Mouse (Mus musculus) skeletal muscle tissue, adult 2 months (tissue): ENCODE results near the gene Atp5s.

Experiments used
- DNase-seq: peaks from one replicate; pipeline ENCODE4 v3.0.0-alpha.2; 2012; ENCODE audit warnings: low read depth, low spot score

Gene Atp5s

GRCm38 (mm10) chr12:69724711-69725460 lies at the start of gene Atp5s, which contains the start of gene L2hgdh:
TSS of gene Atp5s (plus strand) at chr12:69724950.
TSS of gene L2hgdh (minus strand) at chr12:69724873.
- peak; percentile 92 for DNase-seq

DNA sequence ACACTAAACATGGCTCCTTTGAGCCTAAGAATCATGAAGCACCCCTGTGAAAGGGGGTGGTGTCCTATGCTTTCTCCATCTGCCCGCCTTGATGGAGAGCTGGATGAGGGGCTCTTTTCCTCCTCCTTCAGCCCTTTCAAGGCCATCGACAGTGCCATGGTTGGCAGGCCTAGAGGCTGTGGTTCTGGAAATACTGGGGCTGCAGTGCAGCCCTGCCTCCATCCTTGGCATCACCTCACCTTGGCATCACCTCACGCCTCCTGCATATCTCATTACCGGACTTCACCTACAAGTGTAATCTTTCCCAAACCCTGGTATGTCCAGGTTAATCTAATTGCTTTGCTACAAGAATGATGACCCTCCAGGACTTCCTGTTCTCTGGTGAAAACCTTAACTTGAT lies 48.6 kb upstream of the Atp5s start:
- DNase-seq = no peak

DNA sequence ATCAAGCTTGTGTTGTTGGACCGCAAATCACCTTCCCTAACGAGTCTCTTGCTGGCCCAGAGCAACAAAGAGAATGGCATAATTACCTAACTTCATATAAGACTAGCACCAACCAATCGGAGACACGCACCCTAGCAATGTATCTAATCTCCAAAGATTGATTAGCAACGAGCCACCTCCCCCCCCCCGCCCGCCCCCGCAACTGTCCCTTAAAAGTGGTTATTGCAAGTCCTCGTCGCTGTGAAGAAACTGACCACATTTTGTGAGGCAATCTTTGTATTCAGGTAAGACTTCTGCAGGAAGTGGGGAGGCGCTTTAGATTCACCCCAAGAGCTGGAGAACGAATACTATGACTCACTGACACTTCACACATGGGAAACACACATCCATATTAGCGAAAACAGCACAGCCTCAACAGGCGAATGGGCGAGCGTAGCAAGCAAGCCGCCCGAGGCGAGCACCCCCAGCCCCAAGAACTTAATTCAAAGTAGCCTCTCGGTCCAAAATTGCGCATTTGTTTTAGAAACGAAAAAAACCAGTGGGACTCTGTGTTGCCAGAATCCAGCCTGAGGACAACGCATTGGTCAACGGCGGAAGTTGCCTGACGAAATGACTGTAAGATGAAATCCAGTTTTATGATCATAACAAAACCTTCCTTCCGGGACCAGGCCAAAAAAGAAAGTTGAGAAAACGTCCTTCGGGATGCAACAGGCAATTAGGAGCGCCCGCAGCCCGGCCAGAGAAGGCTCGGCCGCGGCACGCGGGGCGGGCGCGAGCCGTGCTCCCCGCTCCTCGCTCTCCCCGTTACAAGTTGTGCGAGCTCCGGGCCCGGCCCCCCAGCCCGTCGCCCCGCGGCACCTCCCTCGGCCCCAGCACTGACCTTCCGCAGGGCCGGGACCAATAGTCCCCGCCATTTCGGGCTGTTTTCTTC lies 43.9 kb upstream of the Atp5s start:
- no peak for DNase-seq

DNA sequence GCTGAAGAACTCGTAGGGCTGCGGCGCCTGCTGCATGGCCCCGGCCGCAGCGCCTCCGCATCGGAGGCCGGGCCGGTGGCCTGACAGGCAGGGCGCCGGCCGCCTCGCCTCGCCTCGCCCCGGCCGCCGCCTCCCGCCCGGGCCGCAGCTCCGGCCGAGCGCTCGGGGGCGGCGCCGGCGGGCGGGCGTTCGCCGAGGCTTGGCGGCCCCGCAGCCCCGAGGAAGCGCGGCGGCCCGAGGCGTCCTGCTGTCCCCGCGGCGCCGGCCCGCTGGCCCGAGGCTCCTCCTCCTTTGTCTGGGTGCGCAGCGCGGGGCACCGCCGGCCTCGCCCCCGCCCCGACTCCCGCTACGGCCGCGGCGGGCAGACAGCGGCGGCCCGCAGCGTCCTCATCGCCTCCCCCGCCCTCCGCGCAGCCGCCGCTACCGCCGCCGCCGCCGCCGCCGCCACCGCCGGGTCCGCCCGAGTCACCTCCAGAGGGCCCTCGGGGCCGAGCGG lies 43.1 kb upstream of the Atp5s start, which contains the start of gene Sos2:
Gene Sos2 (minus strand): TSS at position 287 of the 496 bp plus-strand sequence.
- no peak for DNase-seq

DNA sequence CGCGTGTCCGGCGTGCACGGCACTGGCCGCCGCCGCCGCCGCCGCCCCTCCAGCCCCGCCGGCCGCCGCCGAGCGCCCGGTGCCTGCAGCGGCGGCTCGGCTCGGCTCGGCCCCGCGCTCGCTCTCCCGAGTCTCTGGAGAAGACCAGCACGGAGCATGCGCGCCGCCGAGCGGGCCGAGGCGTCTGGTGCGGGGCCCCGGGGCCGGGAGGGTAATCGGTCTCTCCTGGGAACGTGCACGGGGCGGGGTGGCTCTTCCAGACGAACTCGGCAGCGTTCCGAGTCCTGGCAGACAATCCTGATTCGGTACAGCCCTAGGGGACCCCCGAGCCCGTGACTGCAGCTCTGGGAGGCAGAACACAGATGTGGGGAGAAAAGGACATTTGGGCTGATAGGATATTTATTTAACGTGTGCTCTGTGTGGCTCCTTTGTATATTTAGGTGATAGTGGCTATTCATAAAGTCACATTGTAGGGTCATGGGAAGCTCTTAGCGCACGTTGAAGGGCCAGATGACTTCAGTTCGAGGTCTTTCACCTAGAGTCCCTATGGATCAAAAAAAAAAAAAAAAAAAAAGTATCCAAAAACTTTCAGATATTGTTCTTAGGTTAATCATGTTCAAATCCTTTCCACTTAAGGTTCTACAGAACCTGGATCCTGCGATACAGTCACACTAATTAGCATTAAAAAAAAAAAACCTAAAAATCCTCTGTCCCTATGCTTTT lies 42.5 kb upstream of the Atp5s start:
- DNase-seq = peak; percentile 83

DNA sequence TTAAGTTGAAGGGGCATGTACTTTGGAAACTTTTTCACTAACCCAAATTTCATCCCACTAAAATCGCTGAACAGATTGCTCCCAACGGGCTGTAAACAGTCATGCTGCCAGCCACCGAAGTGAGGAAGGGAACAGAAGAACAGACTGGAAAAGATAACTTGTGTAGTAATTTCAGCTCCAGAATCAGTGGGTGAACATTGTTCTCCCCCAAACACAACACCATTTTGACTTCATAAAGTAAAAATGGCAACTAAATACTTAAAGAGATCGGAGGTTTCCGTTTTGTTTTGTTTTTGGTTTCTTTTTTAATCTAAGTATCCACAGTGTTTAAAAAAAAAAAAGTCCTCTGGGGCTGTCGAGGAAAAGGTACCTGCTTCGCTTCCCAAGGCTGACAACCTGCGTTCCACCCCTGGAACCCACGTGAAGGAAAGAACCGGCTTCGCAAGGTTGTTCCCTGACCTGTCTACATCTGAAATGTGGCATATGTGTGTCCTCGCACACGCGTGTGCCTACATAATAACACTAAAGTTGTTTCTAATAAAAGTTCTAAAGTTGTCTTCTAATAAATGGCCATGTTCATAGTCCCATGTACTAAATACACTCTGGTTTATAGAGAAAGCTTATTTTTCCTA lies 41.8 kb upstream of the Atp5s start:
- DNase-seq = no peak

- DNase-seq = peak; percentile 96
Measured at GRCm38 (mm10) chr12:69683537-69683936, 41.2 kb upstream of the Atp5s start.

- no peak for DNase-seq
Measured at GRCm38 (mm10) chr12:69688368-69688767, 36.4 kb upstream of the Atp5s start.

DNA sequence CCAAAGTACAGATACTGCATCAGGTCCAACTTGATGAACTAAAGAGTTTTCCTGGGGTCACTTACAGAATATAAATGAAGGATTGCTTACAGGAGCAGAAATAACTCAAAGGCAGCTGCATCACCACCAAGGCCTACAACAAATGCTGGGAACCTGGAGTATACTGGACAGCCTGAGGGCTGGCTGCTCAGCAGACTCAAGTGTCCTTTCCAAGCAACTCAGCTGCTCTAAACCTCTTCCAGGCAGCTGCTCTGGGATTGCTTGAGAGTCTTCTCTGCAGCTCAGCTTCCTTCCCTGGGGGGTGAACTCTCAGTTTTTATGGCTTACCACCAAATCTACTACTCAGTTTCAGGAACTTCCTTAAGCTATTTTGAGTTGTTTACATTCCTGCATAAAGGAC lies 35.7 kb upstream of the Atp5s start:
- DNase-seq = no peak

DNA sequence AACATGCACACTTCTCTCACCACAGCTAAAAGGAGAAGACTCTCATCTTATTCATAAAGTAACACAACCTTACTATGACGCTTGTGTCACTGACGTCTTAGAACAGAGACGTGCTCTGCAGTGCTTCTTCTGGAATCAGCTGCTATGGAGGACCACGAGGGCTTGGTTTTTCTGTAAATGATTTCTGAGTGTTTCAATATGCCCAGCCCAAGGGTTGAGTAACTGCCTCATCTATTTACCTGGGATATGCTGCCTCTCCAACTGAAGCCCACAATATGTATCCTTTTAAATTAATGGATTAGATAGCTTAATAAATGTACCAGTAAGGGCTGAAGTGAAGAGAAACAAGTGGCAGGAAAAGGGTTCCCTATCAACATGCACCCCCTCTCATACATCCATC lies 34.0 kb upstream of the Atp5s start:
- no peak for DNase-seq

- no peak for DNase-seq
Measured at GRCm38 (mm10) chr12:69693471-69693870, 31.3 kb upstream of the Atp5s start.

GRCm38 (mm10) chr12:69696746-69697145 lies 28.0 kb upstream of the Atp5s start:
- no peak for DNase-seq

DNA sequence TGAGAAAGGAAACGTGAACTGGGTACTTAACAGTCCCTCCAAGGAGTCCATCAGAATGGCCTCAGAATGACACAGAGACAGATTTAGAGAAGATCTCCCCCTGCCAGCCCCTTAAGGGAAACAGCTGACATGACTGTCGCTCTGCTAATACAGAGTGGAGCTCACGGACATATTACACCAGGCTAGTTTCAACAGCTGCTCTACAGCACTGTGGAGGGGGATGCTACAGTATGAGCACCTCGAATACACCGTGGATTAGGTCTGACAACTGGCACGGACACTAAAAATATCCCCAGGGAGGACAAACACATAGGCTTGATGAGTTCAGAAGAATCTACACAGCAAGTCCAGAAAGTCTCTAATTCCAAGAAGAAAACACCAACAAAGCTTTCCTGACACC lies 26.4 kb upstream of the Atp5s start:
- DNase-seq = no peak

DNA sequence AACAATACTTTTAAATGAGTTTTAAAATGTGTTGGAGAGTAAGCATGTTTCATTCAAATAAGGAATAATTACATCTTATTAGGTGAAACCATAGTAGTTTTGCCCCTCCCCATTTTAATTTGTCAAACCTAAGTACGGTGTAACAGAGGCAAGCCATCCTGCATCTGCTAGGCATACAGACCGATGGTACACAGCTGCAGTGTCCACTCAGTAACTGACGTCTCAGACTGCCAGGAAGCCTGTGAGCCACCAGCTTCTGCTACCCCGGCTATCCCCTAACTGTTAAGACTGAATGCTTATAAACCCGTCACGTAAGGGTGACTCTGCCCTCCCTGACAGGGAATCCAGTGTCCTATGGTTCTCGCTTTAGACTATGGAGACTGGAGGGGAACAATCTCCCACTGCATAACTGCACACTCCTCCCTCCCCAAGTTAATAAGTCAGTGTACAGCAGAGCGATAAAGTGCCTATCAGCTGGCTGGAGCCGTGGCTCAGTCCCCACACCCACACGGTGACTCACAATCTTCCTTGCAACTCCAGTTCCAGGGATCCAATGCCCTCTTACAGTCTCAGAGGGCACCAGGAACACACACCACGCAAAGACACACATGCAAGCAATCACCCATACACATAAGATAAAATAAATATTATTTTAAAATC lies 19.8 kb upstream of the Atp5s start:
- no peak for DNase-seq

GRCm38 (mm10) chr12:69713628-69714027 lies 11.1 kb upstream of the Atp5s start:
- DNase-seq = no peak

GRCm38 (mm10) chr12:69722857-69723256 lies 1.9 kb upstream of the Atp5s start:
- no peak for DNase-seq

DNA sequence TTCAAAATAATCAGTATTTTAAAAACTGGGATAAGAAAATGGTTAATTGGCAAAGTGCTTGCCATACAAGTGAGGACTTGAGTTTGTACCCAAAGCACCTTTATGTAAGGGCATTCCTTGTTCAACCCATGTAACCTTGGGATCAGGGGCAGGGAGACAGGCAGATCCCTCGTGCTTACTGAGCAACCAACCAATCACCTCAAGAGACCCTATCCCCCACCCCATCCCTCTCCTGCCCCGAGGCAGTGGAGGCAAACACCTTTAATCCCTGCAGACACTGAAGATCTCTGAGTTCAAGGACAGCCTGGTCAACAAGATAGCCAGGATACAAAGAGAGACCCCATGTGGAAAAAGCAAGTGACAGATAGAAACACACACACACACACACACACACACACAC lies 1.4 kb upstream of the Atp5s start:
- DNase-seq = no peak

- no peak for DNase-seq
Measured at GRCm38 (mm10) chr12:69724018-69724710, 586 bp upstream of the Atp5s start.

DNA sequence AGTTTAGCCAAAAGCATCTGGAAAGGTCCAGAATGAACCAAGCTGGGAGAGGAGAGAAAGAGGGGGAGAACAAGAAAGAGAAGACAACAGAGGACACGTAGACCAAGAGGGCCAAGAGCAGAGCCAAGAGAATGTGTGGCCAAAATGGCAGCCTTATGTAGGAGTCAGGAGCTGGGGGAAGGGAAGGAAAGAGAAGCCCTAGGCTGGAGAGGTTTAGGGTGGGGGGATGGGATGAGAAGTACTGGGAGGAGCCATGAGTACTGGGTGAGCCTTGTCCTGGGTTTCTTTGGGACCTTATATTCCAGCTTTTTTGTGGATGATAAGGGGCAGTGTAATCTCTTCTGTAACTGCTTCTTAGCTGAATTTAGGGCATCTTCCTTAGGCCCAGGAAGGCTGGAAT lies 4.5 kb downstream of the Atp5s start:
- DNase-seq = no peak

DNA sequence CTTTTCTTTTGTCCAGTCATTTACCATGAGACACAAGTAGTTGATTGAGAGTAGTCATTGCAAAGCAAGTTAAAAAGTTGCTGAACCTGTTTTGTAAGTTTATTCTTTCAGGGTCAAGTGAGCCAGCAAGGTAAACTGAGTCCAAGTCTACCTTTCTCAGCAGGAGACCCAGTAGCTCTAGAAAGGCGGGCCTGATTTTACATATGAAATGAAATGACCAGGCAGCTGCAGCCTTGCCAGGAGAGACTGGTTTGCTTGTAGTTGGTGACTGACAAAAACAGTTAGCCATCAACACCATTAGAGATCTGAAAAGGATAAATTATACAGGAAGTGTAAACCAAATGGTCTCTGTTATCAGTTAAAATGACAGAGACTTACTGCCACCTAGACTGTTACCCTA lies 5.6 kb downstream of the Atp5s start:
- no peak for DNase-seq
